Mouse (Mus musculus) midbrain, embryonic 12.5 days (tissue): ENCODE measurements around the gene Nol11. TPM values are rescaled to one million over a fixed set of nuclear protein-coding genes. Genes with fewer than 3 reads are reported as not detected.
"Not testable (repeated sequence)": the region's sequence is repeated elsewhere in the genome, so short reads cannot be mapped to it uniquely, and the experiment has no call there.

Source experiments
- ATAC-seq: fragments of 200-750 bp; cut with Nextera tagmentation; 2 replicates; pipeline ENCODE4 v1.8.0; 2017; ENCODE audit warnings: low read depth, moderate TSS enrichment, moderate library complexity; ENCODE audit not compliant: low FRiP score
- H3K27ac ChIP-seq: fragments of 300-500 bp; sonication (generic); replicated peaks from 2 replicates; pipeline ENCODE4 v1.5.1; 2016; ENCODE audit warnings: mild to moderate bottlenecking
- H3K27me3 ChIP-seq: fragments of 300-500 bp; sonication (generic); 2 replicates; pipeline ENCODE4 v1.6.1; 2016; ENCODE audit warnings: mild to moderate bottlenecking
- H3K36me3 ChIP-seq: fragments of 300-500 bp; sonication (generic); 2 replicates; pipeline ENCODE4 v1.6.1; 2016
- H3K4me1 ChIP-seq: fragments of 300-500 bp; sonication (generic); 2 replicates; pipeline ENCODE4 v1.6.1; 2016
- H3K4me2 ChIP-seq: fragments of 300-500 bp; sonication (generic); replicated peaks from 2 replicates; pipeline ENCODE4 v1.6.1; 2016; ENCODE audit warnings: mild to moderate bottlenecking, moderate library complexity
- H3K4me3 ChIP-seq: fragments of 300-500 bp; sonication (generic); 2 replicates; pipeline ENCODE4 v1.5.1; 2016; ENCODE audit warnings: mild to moderate bottlenecking
- H3K9ac ChIP-seq: fragments of 300-500 bp; sonication (generic); replicated peaks from 2 replicates; pipeline ENCODE4 v1.6.1; 2016; ENCODE audit warnings: mild to moderate bottlenecking, moderate library complexity
- H3K9me3 ChIP-seq: fragments of 300-500 bp; sonication (generic); 2 replicates; pipeline ENCODE4 v1.6.1; 2016; ENCODE audit warnings: mild to moderate bottlenecking
- WGBS: fragments of 180-500 bp; shearing (Covaris S2); methylation state at CpG from one replicate; pipeline ENCODE4 v1.1.7; 2016; 5-methylcytosine and 5-hydroxymethylcytosine counted together
- polyA plus RNA-seq: library from polyadenylated mRNA; unstranded; fragments of >200 nt; fragmentation: Nextera tagmentation; extraction: Ambion mirVana; gene quantifications from 2 replicates; pipeline ENCODE4 v1.2.1, GENCODE M21; 2016

Gene Nol11
- polyA plus RNA-seq, 1 experiment from 2014 or later, result 67.6 TPM

DNA sequence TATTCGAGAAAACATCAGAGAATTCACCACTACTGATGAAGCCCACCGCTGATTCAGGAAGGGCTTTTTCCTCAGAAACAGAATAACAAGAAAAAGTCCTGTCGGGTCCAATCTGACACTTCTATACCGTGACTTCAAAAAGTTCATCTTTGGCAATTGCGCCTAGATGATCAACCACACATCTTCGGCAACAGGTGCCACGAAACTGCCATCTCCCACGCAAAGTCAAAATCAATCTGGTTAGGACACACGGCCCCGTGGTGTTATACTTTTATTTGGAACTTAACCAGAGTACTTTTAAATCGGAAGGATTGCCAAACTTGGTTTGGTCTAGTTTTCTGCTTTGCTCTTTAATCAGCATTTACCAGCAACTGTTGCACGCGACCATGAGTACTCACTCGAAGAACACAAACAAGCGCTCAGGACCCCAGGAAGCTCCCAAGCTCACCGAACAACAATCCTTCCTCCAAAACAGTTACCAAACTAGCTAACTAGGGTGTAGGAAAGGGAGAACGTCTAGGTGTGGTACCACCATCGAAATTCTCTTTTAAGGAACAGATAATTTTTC is 58.9 kb downstream of the Nol11 start:
- peak overlapping the region; percentile 98 for H3K9ac ChIP-seq
- H3K4me1 ChIP-seq, result peaks cover 31% of the 10 kb centered on the region
- H3K27me3 ChIP-seq, result no peaks in the 10 kb centered on the region
- H3K27ac ChIP-seq, result no peak overlapping the region; the same call in 1 of the 2 replicates
- 2% methylated on average over 18 of the region's 18 CpGs for WGBS
- peak overlapping the region; percentile 98 for H3K4me3 ChIP-seq
- H3K9me3 ChIP-seq, result no peaks in the 10 kb centered on the region
- peak overlapping the region; percentile 80 for H3K4me2 ChIP-seq
- no peak for ATAC-seq
- no peaks in the 10 kb centered on the region for H3K36me3 ChIP-seq

DNA sequence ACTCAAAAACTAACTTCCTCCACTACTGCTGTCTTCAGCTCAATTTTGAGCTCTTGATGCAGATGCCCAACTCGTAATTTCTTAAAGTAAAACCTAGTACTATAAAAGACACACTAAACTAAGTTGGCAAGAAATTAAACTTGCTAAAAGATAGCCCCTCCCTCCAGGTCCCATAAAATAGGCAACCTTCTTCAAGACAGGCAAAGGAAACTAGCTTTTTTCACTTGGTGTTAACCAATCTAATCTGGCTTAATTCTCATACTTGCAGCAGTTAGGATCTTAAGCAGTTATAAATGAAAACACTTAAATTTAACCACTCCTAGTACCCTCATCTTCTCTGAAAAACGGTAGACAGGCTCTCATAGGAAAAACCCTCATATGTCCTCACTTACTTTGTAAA is 59.5 kb downstream of the Nol11 start:
- WGBS, result 27% methylated on average over 2 of the region's 2 CpGs
- H3K9me3 ChIP-seq, result no peaks in the 10 kb centered on the region
- no peak for ATAC-seq

DNA sequence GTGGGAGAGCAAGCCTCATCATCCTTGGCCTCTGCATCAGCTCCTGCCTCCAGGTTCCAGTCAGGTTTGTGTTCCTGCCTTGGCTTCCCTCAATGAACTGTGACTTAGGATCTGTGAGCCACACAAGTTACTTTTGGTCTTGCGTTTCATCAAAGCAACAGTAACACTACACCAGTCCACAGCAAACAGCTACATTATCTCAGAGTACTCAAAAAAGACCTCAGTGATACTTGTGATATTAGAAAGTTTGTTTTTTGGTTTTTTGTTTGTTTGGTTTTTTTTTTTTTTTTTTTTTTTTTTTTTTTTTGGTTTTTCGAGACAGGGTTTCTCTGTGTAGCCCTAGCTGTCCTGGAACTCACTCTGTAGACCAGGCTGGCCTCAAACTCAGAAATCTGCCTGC is 62.5 kb downstream of the Nol11 start:
- H3K27ac ChIP-seq, H3K4me2 ChIP-seq, H3K36me3 ChIP-seq, H3K9ac ChIP-seq, H3K9me3 ChIP-seq, H3K27me3 ChIP-seq, H3K4me3 ChIP-seq, ATAC-seq: not testable (repeated sequence)
- peaks cover 37% of the 10 kb centered on the region for H3K4me1 ChIP-seq
- 80% methylated on average over 2 of the region's 2 CpGs for WGBS

More for the DNA sequence above, 59.5 kb downstream of the Nol11 start:
- Histone ChIP-seq H3K4me2 (peak overlapping the region; percentile 80), H3K27me3 (no peaks in the 10 kb centered on the region), H3K4me3 (peak overlapping the region; percentile 98), H3K4me1 (peaks cover 35% of the 10 kb centered on the region), H3K9ac (no peak overlapping the region; the same call in 1 of the 2 replicates), H3K27ac (no peak overlapping the region), H3K36me3 (no peaks in the 10 kb centered on the region)

DNA sequence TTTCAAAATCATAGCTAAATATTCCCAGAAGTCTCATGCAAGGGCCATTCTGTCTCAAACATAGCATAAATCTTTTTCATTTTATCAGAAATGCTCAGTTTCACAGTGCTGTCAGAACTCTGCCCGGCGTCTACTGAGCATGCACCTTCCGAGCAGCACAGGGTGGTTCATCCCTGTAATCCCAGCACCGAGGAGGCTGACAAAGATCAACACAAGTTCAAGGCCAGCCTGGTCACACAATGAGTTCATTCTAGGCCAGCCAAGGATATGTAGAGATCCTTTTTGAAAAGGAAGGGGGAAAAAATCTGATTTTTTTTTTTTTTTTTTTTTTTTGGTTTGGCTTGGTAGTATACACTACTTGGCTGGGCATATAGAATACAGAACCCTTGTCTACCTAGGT is 64.2 kb downstream of the Nol11 start:
- ATAC-seq, result no peak
- H3K27ac ChIP-seq, result no peak overlapping the region
- H3K9me3 ChIP-seq, result no peaks in the 10 kb centered on the region
- 84% methylated on average over 4 of the region's 4 CpGs for WGBS
- no peak overlapping the region for H3K4me2 ChIP-seq
- H3K4me3 ChIP-seq, result no peak overlapping the region
- H3K4me1 ChIP-seq, result peaks cover 33% of the 10 kb centered on the region
- H3K9ac ChIP-seq, result no peak overlapping the region
- no peaks in the 10 kb centered on the region for H3K36me3 ChIP-seq
- H3K27me3 ChIP-seq, result no peaks in the 10 kb centered on the region

DNA sequence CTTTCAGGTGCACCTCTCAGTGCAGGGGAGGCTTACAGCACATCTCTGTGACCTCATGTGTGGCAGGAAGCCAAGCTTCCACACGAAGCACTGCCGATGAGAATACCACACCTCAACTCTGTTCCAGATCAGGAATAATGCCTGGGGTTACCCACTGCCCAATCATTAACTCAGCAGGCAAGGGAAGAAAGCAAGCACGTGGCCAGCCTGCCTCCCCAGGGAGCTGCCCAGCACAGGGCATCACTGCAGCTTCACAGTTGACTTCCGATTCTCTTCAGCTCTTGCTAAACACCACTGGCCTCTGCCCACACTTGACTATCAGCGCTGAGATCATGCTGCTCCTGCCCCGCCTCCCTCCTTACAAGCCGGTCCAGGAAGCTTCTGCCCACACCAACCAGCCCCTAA is 64.9 kb downstream of the Nol11 start:
- ATAC-seq, result no peak
- no peaks in the 10 kb centered on the region for H3K9me3 ChIP-seq
- H3K9ac ChIP-seq, result no peak overlapping the region
- 47% methylated on average over 7 of the region's 7 CpGs for WGBS
- H3K4me2 ChIP-seq, result peak overlapping the region; percentile 7; the same call in 1 of the 2 replicates
- no peaks in the 10 kb centered on the region for H3K36me3 ChIP-seq
- H3K27me3 ChIP-seq, result no peaks in the 10 kb centered on the region
- peaks cover 26% of the 10 kb centered on the region for H3K4me1 ChIP-seq
- no peak overlapping the region for H3K4me3 ChIP-seq
- H3K27ac ChIP-seq, result peak overlapping the region; percentile 12; the same call in 1 of the 2 replicates

DNA sequence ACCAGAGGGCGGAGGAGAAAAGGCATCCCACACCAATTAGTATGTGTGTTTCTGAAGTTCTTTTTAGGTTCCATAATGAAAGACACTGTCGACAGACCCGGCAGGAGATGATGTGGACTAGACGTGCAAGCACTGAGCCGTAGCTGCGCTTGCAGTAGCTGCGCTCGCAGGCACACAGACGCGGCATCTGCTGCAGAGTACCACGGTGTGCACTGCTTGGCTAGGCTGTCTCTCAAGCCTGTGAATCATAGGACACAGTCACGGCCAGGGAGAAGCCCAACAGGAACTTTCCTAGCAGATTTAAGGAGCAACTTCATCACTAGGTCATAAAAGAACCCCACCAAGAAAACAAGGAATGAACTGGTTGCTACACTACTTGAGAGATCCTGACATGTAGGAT is 71.4 kb downstream of the Nol11 start:
- WGBS, result 84% methylated on average over 12 of the region's 12 CpGs
- ATAC-seq, result no peak
- no peak overlapping the region for H3K27ac ChIP-seq
- no peak overlapping the region for H3K9ac ChIP-seq
- H3K4me2 ChIP-seq, result no peak overlapping the region
- H3K27me3 ChIP-seq, result no peaks in the 10 kb centered on the region
- H3K4me3 ChIP-seq, result no peak overlapping the region
- H3K4me1 ChIP-seq, result peaks cover 30% of the 10 kb centered on the region
- no peaks in the 10 kb centered on the region for H3K9me3 ChIP-seq
- no peaks in the 10 kb centered on the region for H3K36me3 ChIP-seq

Other genes starting within 250 kb of the Nol11 start
- gene Kpna2, start 189.8 kb downstream of the Nol11 start, polyA plus RNA-seq, result 491 and 516 TPM in 2 replicates
- 3.4 and 3.8 TPM in 2 replicates for gene 1810010H24Rik, start 163.7 kb downstream of the Nol11 start, polyA plus RNA-seq
- gene Bptf, start 57.3 kb downstream of the Nol11 start, polyA plus RNA-seq, result 44.0 and 45.6 TPM in 2 replicates